Mouse (Mus musculus): ENCODE measurements at regions not wholly inside any gene's neighbourhood (a gene's known extent, or its start where the extent isn't known, plus 50 kb on each side); places are given as distances from the start of the nearest gene placed in this dataset.
A peak's percentile ranks its signal among the peaks of the same experiment; 100 is the strongest.

DNA sequence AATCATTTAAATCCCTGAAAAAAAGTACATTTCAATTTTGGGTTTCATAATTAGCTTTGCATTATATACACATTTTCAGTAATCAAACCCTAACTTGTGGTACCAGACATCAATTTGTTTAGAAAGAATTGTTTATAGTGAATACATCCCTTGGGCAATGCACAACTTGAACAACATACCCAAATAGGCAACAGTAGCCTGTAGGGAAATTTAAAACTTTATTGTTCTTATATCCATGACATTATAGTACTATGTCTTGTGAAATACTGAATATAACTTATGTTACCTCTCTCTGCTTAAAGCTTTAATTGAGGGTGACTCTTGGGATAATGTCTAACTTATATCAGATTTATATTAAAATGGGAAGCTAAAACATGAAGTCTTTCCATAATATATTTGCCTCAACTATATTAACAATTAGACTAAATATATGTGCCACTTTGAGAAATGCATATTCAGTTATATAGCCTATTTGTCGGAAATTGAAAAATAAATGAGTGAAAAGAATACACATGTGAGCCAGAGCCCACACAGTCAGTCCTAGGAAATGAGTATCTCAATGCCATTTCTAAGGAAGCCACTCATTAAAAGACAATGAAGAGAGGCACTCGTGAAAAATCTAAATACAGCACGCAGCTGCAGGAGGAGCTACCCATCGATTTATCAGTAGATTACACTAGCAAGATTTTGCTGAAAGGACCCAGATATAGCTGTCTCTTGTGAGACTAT, 458.1 kb upstream of the Slitrk6 start:
- Histone ChIP-seq H3K36me3 (no peaks in the 10 kb centered on the region), H3K9me3 (no peaks in the 10 kb centered on the region), H3K27me3 (no peaks in the 10 kb centered on the region), H3K27ac (no peak overlapping the region), H3K4me2 (no peak overlapping the region), H3K9ac (no peak overlapping the region), H3K4me1 (no peaks in the 10 kb centered on the region), H3K4me3 (no peak overlapping the region)
- no peak for ATAC-seq (ENCODE audit: insufficient number of reproducible peaks, insufficient read depth, low FRiP score, low TSS enrichment, low read depth)
- WGBS = 87% methylated on average over 4 of the region's 4 CpGs

DNA sequence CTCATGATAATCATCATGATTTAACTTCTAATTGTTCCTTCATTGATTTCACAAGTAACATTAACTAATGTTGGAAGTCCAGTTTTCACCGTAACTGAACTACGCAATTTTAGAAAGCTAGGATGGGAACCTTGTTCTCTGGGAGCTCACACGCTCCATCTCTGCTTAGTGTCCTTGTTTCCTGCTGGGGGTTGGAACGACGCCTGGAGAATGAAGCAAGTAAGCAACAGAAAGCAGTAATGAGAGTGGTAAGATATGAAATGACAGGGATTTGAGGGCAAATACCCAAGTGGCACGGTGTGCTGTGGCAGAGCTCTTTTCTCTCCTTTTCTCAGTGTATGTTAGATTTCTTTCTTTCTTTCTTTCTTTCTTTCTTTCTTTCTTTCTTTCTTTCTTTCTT, 448.0 kb upstream of the Slitrk5 start:
- WGBS = 83% methylated on average over 6 of the region's 6 CpGs
- Histone ChIP-seq H3K9ac (no peak overlapping the region), H3K36me3 (no peaks in the 10 kb centered on the region), H3K4me1 (no peaks in the 10 kb centered on the region), H3K4me3 (no peak overlapping the region), H3K4me2 (no peak overlapping the region), H3K27me3 (no peaks in the 10 kb centered on the region), H3K9me3 (no peaks in the 10 kb centered on the region), H3K27ac (no peak overlapping the region)
- ATAC-seq (ENCODE audit: insufficient number of reproducible peaks, insufficient read depth, low FRiP score, low TSS enrichment, low read depth) = no peak

DNA sequence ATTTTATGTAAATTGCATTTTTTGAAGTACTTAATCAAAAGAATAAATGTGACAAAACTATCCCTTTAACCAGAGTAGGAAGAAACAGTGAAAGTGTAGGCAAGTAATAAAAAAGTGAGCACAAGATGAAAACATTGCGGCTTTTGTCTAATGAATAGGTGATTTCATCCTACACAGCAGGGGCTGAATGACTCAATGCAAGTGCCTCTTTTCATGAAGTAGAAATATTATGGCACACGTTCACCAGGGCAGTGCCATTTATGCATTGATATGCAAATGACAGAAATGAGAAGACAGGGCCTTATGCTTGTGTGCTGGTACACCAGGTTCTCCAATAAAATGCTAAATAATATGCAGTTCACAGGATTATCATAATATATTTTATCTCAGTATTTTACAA, 435.8 kb upstream of the Slitrk5 start:
- Histone ChIP-seq H3K27me3 (no peaks in the 10 kb centered on the region), H3K4me2 (no peak overlapping the region), H3K9me3 (no peaks in the 10 kb centered on the region), H3K27ac (no peak overlapping the region), H3K4me3 (no peak overlapping the region), H3K9ac (no peak overlapping the region), H3K4me1 (no peaks in the 10 kb centered on the region), H3K36me3 (no peaks in the 10 kb centered on the region)
- no peak for ATAC-seq (ENCODE audit: insufficient number of reproducible peaks, insufficient read depth, low FRiP score, low TSS enrichment, low read depth)
- 80% methylated on average over 2 of the region's 2 CpGs for WGBS

DNA sequence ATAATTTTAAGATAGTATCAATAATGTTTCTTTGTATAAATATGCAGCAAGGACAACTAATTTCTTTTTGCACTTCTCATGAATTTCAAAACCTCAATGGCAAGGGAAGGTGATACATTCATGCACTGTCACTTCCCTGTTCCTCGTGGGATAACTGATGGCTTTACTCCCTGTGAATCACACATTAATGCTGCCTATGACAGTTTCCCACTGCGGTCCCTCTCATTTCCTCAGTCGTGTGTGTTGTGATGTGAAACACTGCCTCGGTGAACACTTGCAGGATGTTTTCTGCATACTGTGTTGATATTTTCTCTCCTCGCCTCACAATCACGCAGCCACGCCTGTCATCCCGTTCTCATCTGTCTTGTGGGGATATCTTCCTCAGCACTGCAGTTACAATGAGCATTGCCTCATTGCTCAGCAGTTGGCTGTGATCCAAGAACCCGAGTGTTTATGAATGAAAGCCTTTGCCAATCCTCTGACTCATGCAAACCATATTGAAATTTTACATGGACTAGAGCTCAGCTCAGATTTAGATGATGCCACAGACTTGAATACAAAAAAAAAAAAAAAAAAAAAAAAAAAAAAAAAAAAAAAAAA, 425.4 kb upstream of the Slitrk5 start:
- Histone ChIP-seq H3K4me1 (no peaks in the 10 kb centered on the region), H3K4me3 (no peak overlapping the region), H3K4me2 (no peak overlapping the region), H3K36me3 (no peaks in the 10 kb centered on the region), H3K27ac (no peak overlapping the region), H3K9ac (no peak overlapping the region), H3K9me3 (no peaks in the 10 kb centered on the region), H3K27me3 (no peaks in the 10 kb centered on the region)
- ATAC-seq (ENCODE audit: insufficient number of reproducible peaks, insufficient read depth, low FRiP score, low TSS enrichment, low read depth) = peak; percentile 32; the same call in 1 of the 2 replicates
- WGBS = 59% methylated on average over 9 of the region's 9 CpGs

DNA sequence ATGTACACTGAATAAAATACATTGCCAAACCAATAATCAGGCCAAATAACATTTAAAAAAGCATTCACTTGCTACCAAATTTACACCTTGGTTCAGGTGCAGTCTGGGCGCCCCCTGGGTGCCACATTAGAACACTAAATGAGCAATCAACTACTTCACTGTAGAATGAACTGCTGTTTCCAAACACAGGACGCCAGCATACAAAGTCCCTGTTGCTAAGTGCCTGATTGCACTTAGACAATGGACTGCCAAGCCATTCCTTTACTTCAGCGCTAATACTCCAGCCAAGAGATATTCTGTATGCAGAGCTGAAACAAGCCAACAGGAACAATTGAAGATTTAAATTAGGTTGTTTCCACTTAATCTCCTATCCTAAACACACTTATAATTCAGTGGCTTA, 421.7 kb upstream of the Slitrk5 start:
- ATAC-seq (ENCODE audit: insufficient number of reproducible peaks, insufficient read depth, low FRiP score, low TSS enrichment, low read depth) = no peak
- H3K27me3 ChIP-seq = no peaks in the 10 kb centered on the region
- H3K4me3 ChIP-seq = no peak overlapping the region
- no peak overlapping the region for H3K4me2 ChIP-seq
- H3K9ac ChIP-seq = no peak overlapping the region
- no peaks in the 10 kb centered on the region for H3K36me3 ChIP-seq
- no peaks in the 10 kb centered on the region for H3K9me3 ChIP-seq
- no peaks in the 10 kb centered on the region for H3K4me1 ChIP-seq
- no peak overlapping the region for H3K27ac ChIP-seq
- WGBS = 62% methylated on average over 3 of the region's 3 CpGs

DNA sequence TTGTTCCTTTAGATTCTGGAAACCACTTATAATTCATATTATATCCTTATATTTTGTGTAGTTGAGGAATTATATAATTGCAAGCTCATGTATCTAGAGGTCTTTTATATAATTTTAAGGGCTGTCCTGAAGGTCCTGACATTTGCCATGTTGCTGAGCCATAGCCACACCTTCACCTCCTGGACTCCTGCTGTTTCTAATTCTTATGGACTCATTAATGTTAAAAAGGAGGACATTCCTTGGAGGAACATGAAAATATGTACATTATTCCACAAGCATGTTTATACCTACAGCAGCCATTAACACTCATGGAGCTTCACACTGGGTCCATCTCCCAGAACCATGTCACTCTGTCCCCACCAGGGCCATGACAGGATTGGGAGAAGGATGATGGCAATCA, 413.2 kb upstream of the Slitrk5 start:
- Histone ChIP-seq H3K9ac (no peak overlapping the region), H3K9me3 (no peaks in the 10 kb centered on the region), H3K4me3 (no peak overlapping the region), H3K36me3 (no peaks in the 10 kb centered on the region), H3K4me2 (no peak overlapping the region), H3K4me1 (no peaks in the 10 kb centered on the region), H3K27ac (no peak overlapping the region), H3K27me3 (no peaks in the 10 kb centered on the region)
- no peak for ATAC-seq (ENCODE audit: insufficient number of reproducible peaks, insufficient read depth, low FRiP score, low TSS enrichment, low read depth)

DNA sequence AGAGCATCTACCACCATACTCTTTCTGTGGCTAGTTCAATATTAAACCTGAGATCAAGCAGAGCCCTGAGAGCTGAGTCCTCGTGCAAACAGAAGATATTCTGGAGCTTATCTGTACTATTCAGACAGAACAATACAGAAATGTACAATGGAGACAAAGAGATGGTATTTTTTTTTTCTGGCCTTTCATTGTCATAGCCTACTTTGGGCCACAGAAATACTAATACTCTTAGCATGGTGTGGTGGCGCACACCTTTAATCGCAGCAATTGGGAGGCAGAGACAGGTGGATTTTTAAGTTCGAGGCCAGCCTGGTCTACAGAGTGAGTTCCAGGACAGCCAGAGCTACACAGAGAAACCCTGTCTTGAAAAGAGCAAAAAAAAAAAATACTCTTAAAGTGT, 404.7 kb upstream of the Slitrk5 start:
- no peak overlapping the region for H3K4me2 ChIP-seq
- no peaks in the 10 kb centered on the region for H3K9me3 ChIP-seq
- H3K4me3 ChIP-seq = no peak overlapping the region
- H3K36me3 ChIP-seq = no peaks in the 10 kb centered on the region
- H3K9ac ChIP-seq = no peak overlapping the region
- 91% methylated on average over 4 of the region's 4 CpGs for WGBS
- no peak overlapping the region for H3K27ac ChIP-seq
- no peaks in the 10 kb centered on the region for H3K4me1 ChIP-seq
- H3K27me3 ChIP-seq = no peaks in the 10 kb centered on the region
- ATAC-seq (ENCODE audit: insufficient number of reproducible peaks, insufficient read depth, low FRiP score, low TSS enrichment, low read depth) = no peak

DNA sequence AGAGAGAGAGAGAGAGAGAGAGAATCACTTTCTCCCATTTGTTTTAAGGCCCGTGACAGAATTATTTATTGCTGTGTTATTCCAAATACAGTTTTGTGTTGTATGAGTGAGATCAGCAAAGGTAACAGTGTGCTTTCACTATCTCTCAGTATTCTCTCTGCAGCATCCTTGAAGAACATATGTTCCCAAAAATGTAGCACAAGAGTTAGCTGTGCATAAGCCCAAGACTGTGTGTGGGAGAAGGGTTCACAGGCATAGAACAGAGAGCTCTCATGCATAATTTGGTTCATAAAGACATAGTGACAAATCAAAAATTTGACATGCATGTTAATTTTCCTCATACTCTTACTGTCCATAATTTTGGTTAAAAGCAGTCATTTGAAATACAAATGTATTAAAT, 393.5 kb upstream of the Slitrk5 start:
- ATAC-seq (ENCODE audit: insufficient number of reproducible peaks, insufficient read depth, low FRiP score, low TSS enrichment, low read depth) = no peak
- Histone ChIP-seq H3K9ac (no peak overlapping the region), H3K4me1 (no peaks in the 10 kb centered on the region), H3K9me3 (no peaks in the 10 kb centered on the region), H3K27ac (no peak overlapping the region), H3K36me3 (no peaks in the 10 kb centered on the region), H3K4me2 (no peak overlapping the region), H3K27me3 (no peaks in the 10 kb centered on the region), H3K4me3 (no peak overlapping the region)
- 81% methylated on average over 1 of the region's 1 CpGs for WGBS

DNA sequence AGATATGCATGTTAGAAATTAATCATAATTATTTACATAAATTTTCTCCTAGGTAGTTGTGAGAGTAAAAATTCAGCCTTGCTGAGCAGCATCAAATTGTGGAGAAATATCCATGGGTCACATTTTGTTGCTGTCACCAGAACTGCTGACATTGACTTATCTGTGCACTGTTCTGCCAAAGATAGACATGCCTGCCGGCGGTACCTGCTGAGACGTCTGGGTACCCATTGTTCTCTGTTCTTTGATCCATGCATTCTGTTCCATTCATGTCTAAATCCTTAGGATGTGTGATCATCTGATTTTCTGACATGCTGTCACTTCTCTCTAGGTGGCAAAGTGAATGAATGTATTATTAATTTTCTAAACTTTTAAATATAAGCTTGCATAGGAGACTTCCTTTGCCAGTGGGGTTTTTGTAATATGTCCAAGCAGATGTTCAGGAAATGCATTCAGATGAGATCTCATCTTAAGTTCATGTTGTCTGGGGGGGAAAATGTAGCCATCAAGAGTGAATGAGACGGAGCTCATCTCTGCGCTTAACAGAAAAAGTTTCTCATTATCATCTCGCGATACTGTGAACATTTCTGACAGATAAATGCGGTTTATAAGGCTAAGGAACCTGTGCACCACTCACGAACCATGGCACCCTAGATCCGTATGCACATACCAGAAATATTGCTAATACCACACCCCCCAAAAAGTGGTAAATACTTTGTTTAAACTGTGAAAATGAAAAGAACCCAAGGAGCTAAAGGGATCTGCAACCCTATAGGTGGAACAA, 391.0 kb upstream of the Slitrk5 start:
- no peak overlapping the region for H3K9ac ChIP-seq
- H3K4me3 ChIP-seq = no peak overlapping the region
- no peaks in the 10 kb centered on the region for H3K36me3 ChIP-seq
- WGBS = 82% methylated on average over 10 of the region's 10 CpGs
- no peaks in the 10 kb centered on the region for H3K4me1 ChIP-seq
- no peaks in the 10 kb centered on the region for H3K27me3 ChIP-seq
- no peaks in the 10 kb centered on the region for H3K9me3 ChIP-seq
- ATAC-seq (ENCODE audit: insufficient number of reproducible peaks, insufficient read depth, low FRiP score, low TSS enrichment, low read depth) = no peak
- H3K4me2 ChIP-seq = no peak overlapping the region
- no peak overlapping the region for H3K27ac ChIP-seq

DNA sequence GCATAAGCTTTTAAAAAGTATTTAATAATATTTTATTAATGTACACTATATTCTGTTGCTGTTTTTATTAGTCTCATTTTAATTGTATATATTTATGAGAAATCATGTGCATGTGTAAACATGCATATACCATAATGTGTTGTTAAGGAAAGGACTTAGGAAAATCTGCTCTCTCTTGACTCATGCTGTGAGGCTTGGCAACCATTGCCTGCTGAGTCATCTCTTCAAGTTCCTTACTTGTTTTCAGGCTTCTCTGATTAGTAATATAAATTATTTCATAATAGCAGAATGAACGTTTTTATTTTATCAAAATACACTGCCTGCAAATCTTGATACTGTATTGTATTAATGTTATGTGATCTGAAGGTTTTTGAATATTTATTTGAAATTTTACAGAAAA, 388.9 kb upstream of the Slitrk5 start:
- Histone ChIP-seq H3K4me3 (no peak overlapping the region), H3K9ac (no peak overlapping the region), H3K27ac (no peak overlapping the region), H3K36me3 (no peaks in the 10 kb centered on the region), H3K4me2 (no peak overlapping the region), H3K4me1 (no peaks in the 10 kb centered on the region), H3K27me3 (no peaks in the 10 kb centered on the region), H3K9me3 (no peaks in the 10 kb centered on the region)
- ATAC-seq (ENCODE audit: insufficient number of reproducible peaks, insufficient read depth, low FRiP score, low TSS enrichment, low read depth) = no peak
- 53% methylated on average over 1 of the region's 1 CpGs for WGBS

DNA sequence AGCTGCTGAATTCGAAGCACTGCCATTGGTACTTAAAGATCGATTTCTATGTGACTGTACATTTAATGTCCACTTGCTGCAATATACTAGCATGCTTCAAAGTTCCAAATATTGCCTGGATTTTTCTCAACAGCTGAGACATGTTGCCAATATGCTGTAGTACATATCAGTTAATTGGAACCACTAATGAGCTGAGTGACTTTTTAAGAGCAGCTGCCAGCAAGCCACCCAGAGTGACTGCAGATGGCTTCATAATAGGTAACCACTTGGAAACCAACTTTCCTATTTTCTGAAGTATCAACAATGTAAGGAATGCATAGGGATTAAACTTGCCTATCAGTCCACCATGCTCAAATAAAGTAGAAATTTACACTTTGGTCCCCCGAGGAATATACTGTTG, 379.4 kb upstream of the Slitrk5 start:
- Histone ChIP-seq H3K36me3 (no peaks in the 10 kb centered on the region), H3K9me3 (no peaks in the 10 kb centered on the region), H3K27ac (no peak overlapping the region), H3K4me2 (no peak overlapping the region), H3K4me1 (no peaks in the 10 kb centered on the region), H3K27me3 (no peaks in the 10 kb centered on the region), H3K9ac (no peak overlapping the region), H3K4me3 (no peak overlapping the region)
- 87% methylated on average over 3 of the region's 3 CpGs for WGBS
- no peak for ATAC-seq (ENCODE audit: insufficient number of reproducible peaks, insufficient read depth, low FRiP score, low TSS enrichment, low read depth)

DNA sequence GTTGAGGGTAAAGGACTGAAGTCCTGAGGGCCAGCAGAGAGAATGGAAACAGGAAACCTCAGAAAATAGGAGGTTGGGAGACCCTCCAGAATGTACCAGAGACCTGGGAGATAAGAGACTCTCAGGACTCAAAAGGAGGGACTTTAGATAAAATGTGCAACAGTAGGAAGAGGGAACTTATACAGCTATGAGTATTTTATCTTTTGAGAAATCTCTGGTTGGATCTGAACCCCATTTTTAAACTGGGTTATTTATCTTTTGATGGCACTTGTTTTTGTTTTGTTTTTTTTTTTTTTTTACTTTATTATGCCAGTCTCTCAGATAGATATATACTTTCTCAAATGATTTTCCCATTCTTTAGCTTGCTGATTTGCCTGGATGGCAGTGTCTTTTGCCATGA, 377.1 kb upstream of the Slitrk5 start:
- no peaks in the 10 kb centered on the region for H3K27me3 ChIP-seq
- H3K4me2 ChIP-seq = no peak overlapping the region
- H3K9me3 ChIP-seq = no peaks in the 10 kb centered on the region
- no peak overlapping the region for H3K9ac ChIP-seq
- no peaks in the 10 kb centered on the region for H3K4me1 ChIP-seq
- H3K4me3 ChIP-seq = no peak overlapping the region
- H3K27ac ChIP-seq = no peak overlapping the region
- no peak for ATAC-seq (ENCODE audit: insufficient number of reproducible peaks, insufficient read depth, low FRiP score, low TSS enrichment, low read depth)
- H3K36me3 ChIP-seq = no peaks in the 10 kb centered on the region
